Mouse (Mus musculus) lung, postnatal 36 days (tissue): ENCODE data around the gene Dkk3.

Experiments used
- DNase-seq: peaks from one replicate; pipeline ENCODE4 v3.0.0; 2022; ENCODE audit warnings: mixed read lengths

Gene Dkk3

DNA sequence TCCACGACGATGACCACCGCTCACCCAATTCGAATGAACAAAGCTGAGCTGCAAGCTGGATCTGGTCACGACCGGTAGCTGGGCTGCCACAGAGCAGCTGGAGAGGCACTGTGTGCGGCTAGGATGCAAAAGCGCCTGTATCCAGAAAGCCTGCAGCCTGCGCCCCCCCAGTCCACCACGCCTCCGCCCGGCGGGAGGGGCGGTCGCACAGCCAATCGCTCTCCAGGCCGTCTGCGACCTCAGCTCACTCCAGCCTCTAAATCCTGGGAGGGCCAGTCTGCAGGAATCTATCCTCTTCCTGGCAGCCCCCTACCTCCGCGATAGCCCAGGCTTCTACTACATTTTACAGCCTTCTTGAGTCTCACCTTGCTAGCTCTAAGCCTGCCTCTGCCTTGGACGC is at the start of gene Dkk3:
TSS of gene Dkk3 (minus strand) at position 116 of the 400 bp plus-strand sequence.
- no peak for DNase-seq

- no peak for DNase-seq
These were observed 48.9 kb upstream of the Dkk3 start for GRCm38 (mm10) chr7:112207717-112208116.

- DNase-seq = no peak
These were observed 46.7 kb upstream of the Dkk3 start for GRCm38 (mm10) chr7:112205513-112205912.

- no peak for DNase-seq
These were observed 45.6 kb upstream of the Dkk3 start for GRCm38 (mm10) chr7:112204380-112204963.

GRCm38 (mm10) chr7:112203937-112204336 is 45.1 kb upstream of the Dkk3 start:
- no peak for DNase-seq

DNA sequence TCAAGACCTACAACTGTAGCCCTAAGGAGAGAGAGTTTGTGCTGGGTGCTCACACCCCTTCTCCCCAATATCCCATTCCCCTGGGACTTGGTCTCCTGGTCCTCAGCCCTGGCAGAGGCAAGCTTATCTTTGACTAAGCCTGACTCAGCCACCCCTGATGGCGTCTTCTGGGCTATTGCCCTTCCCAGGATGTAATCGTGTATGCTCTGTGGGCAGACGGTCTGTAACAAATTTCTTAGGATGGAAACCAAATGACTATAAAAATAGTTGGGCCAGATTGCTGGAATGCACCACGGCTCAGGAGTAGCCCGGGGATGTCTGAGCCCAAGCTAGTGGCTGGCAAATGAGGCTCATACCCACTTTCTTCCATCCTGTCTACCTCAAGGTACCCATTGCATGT is 44.0 kb upstream of the Dkk3 start:
- DNase-seq = no peak

DNA sequence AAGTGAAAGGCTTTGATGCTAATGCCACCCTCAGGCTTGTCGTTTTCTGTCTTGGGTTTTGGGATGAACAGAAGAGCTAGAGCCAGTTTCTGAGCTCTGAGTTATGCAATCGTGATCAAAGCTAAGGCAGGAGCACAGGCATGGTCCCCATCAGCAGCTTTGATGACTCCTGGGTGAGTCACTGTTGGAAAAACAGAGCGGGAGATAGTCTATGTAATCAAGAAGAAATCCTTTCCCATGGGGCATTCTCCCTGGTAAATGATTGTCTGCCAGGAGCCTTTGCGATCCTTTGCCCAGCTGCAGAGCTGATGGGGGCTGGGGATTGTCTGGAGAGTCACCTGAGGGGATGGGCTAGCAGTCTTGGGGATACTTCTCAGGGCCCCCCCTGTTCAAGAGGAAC is 43.3 kb upstream of the Dkk3 start:
- DNase-seq = no peak

- DNase-seq = no peak
These were observed 41.9 kb upstream of the Dkk3 start for GRCm38 (mm10) chr7:112200761-112201160.

DNA sequence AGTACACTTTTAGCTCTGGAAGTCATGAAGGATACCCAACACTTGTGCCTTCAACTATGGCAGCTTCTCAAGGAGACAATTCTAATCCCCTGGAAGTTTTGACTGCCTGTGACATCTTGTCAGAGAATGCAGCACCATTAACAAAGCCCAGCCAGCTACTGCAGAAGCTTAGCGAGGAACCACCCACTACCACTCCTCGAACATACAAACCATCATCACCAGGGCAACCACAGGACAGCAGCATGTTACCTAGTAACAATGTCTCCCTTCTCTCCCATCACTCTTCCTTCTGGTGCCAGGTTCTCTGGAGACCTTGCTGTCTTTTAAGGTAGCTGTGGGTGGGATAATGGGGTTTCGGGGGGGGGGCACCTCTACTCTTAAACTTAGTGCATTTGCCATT is 40.5 kb upstream of the Dkk3 start:
- DNase-seq = no peak

DNA sequence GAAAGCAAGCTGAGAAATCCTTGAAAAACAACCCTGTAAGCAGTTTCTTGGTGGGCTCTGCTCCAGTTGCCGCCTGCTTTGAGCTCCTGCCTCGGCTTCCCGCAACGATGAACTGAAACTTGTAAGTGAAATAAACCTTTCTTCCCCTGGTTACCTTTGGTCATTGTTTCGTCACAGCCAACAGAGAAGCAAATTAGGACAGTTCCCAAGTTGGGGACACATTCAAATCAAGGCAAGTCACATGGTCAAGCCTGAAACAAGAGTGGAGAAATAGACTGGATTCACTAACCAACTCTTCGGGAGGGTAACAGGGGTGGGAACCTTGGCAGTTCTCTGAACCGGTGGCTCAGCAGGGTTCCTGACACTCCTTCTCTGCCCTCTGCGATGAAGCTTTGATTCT is 38.6 kb upstream of the Dkk3 start:
- no peak for DNase-seq

- no peak for DNase-seq
These were observed 35.4 kb upstream of the Dkk3 start for GRCm38 (mm10) chr7:112194286-112194685.

DNA sequence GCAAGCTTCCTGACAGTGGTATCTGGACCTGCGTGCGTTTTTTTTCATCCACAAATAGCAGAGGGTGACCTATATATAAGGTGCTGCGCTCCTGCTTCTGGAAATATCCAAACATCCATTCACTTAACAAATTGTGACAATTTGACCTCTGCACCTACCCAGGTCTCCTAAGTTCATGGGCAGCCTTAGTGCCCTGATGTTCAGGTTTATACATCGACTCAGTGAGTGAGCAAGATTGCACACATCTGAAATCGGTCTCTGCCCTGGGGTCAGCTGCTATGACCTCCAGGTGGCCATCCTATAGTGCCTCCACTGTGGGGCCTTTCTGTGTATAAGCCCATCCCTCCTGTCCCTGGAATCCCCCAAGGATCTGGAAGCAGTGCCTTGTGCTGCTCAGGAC is 33.9 kb upstream of the Dkk3 start:
- DNase-seq = no peak

GRCm38 (mm10) chr7:112192237-112192636 is 33.4 kb upstream of the Dkk3 start:
- DNase-seq = peak; percentile 21

DNA sequence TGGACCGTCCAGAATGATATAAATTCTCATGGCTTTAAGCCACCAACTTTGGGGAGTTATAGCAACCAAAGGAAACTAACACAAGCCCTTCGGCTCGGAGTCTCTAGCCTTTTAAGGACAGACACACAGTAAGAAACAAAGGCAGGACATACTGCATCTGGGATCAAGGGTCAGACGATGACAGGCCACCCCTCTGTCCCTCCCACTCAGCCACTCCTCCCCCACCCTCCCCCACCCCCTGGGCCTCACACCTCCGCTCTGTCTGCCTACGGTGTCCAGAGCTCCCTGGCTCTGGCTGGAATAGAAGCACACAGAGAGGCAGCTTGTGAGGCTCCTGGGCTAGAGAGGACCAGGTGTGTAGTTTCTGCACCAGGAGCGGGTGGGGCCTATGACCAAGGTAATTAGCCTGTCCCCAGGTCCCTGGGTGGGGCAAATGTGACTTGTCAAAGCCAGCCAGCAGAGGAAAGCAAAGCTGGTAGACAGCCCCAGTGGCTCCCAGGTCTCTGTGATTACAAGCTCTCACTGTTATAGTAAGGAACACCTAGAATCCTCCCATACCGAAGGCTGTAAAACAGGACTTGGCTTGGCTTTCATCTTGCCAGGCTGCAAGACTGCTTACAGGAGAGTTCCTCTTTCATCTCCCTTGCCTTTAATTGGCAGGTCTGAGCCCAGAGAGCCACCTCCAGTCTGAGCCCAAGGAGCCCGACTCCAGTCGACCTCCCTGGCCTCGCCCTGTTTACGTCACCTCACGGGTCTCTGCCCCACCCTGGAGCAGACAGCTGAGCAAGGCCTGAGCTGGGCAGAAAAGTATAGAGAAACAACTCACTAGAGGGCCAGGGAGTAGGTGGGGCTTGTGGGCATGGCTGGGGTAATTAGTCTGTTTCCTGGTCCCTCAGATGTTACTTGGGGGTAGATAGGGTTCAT is 28.9 kb upstream of the Dkk3 start:
- no peak for DNase-seq

DNA sequence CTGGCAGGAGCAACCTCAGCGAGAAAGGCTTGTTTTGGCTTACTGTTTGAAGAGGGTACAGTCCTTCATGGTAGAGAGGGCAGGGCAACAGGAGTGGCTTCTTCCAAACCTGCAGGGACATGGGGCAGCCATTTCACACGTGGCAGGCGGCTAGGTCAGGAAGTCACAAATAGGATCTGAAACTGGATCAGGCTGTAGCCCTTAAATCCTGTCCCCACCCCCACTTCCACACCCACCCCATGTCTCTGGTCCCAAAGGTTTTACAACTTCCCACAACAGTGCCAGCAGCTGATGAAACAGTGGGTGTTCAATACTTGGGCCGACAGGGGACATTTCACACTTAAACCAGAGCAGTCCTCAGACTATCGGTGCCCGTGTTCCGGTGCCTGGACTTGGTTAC is 28.0 kb upstream of the Dkk3 start:
- DNase-seq = no peak

DNA sequence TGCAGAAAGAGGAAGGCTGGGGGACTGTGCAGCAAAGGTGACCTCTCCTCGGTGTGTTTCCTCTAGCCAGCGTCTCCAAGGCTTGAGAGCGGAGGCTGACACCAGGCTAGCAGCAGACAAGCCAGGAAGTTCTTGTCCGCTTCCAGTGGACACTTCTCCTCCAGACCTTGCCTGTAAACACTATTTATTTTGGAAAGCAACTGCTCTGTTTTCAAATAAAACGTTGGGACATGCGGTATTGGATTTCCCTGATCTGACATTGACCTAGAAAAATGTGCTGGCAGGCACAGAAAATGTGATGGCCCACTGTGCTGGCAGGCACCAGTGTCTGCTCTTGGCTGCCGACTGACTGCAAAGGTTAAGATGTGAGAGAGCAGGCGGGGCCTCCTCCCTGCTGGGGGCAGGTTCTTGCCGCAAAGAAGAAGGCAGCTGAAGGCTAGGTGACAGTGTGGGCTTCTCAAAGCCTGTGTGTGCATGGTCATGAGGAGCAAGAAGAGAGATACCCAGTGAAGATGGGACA is 26.4 kb upstream of the Dkk3 start:
- peak; percentile 25 for DNase-seq

GRCm38 (mm10) chr7:112184519-112185225 is 25.8 kb upstream of the Dkk3 start:
- DNase-seq = no peak

DNA sequence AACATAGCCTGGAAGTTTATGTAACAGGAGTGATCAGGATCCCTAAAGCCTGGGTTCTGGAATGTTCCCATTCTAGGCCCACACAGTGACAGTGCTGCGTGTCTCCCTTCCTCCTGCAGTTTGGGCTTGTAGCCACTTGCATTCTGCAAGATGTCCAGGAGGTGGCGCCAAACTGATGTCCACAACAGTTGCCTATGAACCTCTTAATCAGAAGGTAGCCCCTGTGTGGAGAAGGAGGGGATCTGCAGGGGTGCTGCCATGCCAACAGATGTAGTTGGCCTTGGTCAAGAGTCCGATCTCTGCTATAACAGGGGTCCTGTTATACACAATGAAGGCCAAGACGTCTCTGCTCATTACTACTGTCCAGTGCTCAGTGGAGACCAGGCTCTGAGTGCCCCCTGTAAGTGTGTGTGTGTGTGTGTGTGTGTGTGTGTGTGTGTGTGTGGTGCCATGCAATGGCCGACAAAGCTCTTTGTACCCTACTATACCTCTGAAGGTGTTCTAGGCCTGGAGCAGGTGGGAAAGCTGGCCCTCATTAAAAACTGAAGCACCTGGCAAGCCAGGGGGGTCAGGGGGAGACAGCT is 24.5 kb upstream of the Dkk3 start:
- peak; percentile 93 for DNase-seq

DNA sequence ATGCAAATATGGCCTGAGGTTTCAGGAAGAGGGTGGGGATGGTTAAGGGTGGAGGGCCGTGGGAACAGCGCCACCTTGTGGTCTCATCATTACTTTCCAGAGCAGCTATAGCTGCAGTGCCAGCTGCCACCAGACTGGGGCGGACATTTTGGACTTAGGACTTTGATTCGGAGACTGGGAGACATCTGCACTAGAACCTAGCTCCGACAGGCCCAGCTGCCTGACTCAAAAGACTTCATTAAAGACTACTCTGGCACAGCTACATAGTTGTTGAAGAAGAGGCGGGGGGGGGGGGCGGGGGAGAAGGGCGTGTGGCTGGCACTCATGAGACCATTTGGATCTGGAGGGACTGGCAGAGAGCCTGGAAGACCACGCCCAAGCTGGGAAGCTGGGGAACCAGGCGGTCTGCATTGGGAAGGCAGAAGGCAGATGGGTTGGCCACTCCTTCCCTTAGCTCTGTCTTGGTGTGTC is 21.4 kb upstream of the Dkk3 start:
- DNase-seq = peak; percentile 91

DNA sequence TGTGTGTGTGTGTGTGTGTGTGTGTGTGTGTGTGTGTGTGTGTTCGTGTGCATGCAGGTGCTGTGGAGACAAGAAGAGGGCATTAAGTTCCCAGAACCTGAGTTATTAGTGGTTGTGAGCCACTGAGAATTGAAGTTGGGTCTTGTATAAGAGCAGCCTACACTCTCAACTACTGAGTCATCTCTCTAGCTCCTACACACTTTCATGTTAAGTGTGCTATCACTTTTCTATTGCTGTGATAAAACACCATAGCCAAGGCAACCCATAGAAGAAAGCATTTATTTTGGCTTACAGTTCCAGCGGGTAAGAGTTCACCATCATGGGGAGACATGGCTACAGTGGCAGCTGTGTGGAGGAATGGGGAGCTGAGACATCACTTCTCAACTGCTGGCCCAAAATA is 17.8 kb upstream of the Dkk3 start:
- no peak for DNase-seq

DNA sequence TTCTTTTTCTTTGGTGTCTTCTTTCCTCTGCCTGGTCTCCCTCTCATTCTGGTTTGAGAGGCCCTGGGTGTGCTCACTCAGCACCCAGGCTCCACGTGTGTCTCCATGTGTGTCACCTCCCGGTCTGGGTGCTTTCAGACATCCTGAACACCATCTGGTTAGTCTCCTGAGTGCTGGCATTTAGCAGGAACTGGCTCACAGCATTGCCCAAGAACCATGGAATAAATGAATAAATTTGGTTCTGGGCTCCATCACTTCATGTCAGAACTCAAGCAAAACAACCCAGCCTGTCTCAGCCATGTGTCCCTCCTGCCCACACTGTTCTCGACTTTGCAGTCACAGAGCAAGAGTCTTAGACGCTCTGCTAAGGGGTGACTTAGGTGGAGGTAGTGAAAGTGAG is 13.8 kb upstream of the Dkk3 start:
- no peak for DNase-seq

GRCm38 (mm10) chr7:112169955-112170692 is 11.3 kb upstream of the Dkk3 start:
- DNase-seq = peak; percentile 42
